Mouse (Mus musculus) lung, postnatal 0 days (tissue): ENCODE measurements around the gene Wnt10b. TPM values are rescaled to one million over a fixed set of nuclear protein-coding genes. Genes with fewer than 3 reads are reported as not detected.
A peak's percentile ranks its signal among the peaks of the same experiment; 100 is the strongest.

Source experiments
- ATAC-seq: fragments of 200-750 bp; cut with Nextera tagmentation; 2 replicates; pipeline ENCODE4 v1.8.0; 2017; ENCODE audit warnings: moderate library complexity
- DNase-seq: peaks from one replicate; pipeline ENCODE4 v3.0.0-alpha.2; 2016; ENCODE audit warnings: low spot score
- H3K27ac ChIP-seq: fragments of 300-500 bp; sonication (generic); 2 replicates; pipeline ENCODE4 v1.5.1; 2014; ENCODE audit warnings: antibody characterized with exemption, mild to moderate bottlenecking, low read length, mixed read lengths
- H3K27me3 ChIP-seq: fragments of 300-500 bp; sonication (generic); replicated peaks from 2 replicates; pipeline ENCODE4 v1.6.1; 2014; ENCODE audit warnings: low read length, mixed read lengths; ENCODE audit not compliant: insufficient read depth
- H3K36me3 ChIP-seq: fragments of 300-500 bp; sonication (generic); 2 replicates; pipeline ENCODE4 v1.6.1; 2014; ENCODE audit warnings: low read length, mixed read lengths; ENCODE audit not compliant: insufficient read depth
- H3K4me1 ChIP-seq: fragments of 300-500 bp; sonication (generic); 2 replicates; pipeline ENCODE4 v1.6.1; 2014; ENCODE audit warnings: antibody characterized with exemption, low read depth, low read length, mixed read lengths; ENCODE audit not compliant: insufficient read depth
- H3K4me2 ChIP-seq: fragments of 300-500 bp; sonication (generic); replicated peaks from 2 replicates; pipeline ENCODE4 v1.6.1; 2014; ENCODE audit warnings: low read depth, mild to moderate bottlenecking, low read length, moderate library complexity, mixed read lengths
- H3K4me3 ChIP-seq: fragments of 300-500 bp; sonication (generic); 2 replicates; pipeline ENCODE4 v1.5.1; 2014; ENCODE audit warnings: low read depth, low read length
- H3K9ac ChIP-seq: fragments of 300-500 bp; sonication (generic); replicated peaks from 2 replicates; pipeline ENCODE4 v1.6.1; 2014; ENCODE audit warnings: low read depth, mild to moderate bottlenecking
- H3K9me3 ChIP-seq: fragments of 300-500 bp; sonication (generic); 2 replicates; pipeline ENCODE4 v1.6.1; 2016; ENCODE audit warnings: low read length, mixed read lengths
- CTCF ChIP-seq: IDR thresholded peaks from 2 replicates; pipeline ENCODE4 v1.5.1; 2016; ENCODE audit warnings: antibody characterized with exemption, mild to moderate bottlenecking
- EP300 ChIP-seq: IDR thresholded peaks from 2 replicates; pipeline ENCODE4 v1.6.1; 2016; ENCODE audit warnings: antibody characterized with exemption, mild to moderate bottlenecking, control low read depth
- WGBS: fragments of 180-500 bp; shearing (Covaris S2); extraction: QIAGEN DNeasy Blood & Tissue Kit; methylation state at CpG from one replicate; pipeline ENCODE4 v1.1.7; 2014; 5-methylcytosine and 5-hydroxymethylcytosine counted together
- polyA plus RNA-seq: library from polyadenylated mRNA; unstranded; fragments of >200 nt; fragmentation: Nextera tagmentation; extraction: Ambion mirVana; gene quantifications from 2 replicates; pipeline ENCODE4 v1.2.1, GENCODE M21; 2015

Gene Wnt10b
- polyA plus RNA-seq, 1 experiment from 2014 or later = 0.13 TPM

DNA sequence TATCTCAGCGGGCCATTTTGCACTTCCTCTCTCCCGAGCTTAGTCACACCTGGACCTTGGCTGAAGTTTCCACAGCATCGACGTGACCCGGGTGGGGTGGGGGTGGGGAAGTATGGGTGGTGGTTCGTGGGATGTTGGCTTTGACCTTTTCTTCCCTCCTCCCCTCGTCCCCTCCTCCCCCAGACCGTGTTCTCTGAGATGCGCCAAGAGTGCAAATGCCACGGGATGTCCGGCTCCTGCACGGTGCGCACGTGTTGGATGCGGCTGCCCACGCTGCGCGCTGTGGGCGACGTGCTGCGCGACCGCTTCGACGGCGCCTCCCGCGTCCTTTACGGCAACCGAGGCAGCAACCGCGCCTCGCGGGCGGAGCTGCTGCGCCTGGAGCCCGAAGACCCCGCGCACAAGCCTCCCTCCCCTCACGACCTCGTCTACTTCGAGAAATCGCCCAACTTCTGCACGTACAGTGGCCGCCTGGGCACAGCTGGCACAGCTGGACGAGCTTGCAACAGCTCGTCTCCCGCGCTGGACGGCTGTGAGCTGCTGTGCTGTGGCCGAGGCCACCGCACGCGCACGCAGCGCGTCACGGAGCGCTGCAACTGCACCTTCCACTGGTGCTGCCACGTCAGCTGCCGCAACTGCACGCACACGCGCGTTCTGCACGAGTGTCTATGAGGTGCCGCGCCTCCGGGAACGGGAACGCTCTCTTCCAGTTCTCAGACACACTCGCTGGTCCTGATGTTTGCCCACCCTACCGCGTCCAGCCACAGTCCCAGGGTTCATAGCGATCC lies 14.5 kb upstream of the Wnt10b start:
- Histone ChIP-seq H3K4me1 (peaks cover 8% of the 10 kb centered on the region; the same call in 1 of the 2 replicates), H3K27me3 (peaks cover 81% of the 10 kb centered on the region), H3K4me3 (peak overlapping the region; percentile 15; the same call in 1 of the 2 replicates), H3K9me3 (no peaks in the 10 kb centered on the region), H3K4me2 (0 out of 2 replicates have a peak overlapping the region, but pooled peaks have one; percentile 11), H3K27ac (no peak overlapping the region), H3K9ac (no peak overlapping the region), H3K36me3 (no peaks in the 10 kb centered on the region)
- DNase-seq = no peak
- 3% methylated on average over 72 of the region's 75 CpGs for WGBS
- TF ChIP-seq EP300 (no peak), CTCF (no peak)
- no peak for ATAC-seq

DNA sequence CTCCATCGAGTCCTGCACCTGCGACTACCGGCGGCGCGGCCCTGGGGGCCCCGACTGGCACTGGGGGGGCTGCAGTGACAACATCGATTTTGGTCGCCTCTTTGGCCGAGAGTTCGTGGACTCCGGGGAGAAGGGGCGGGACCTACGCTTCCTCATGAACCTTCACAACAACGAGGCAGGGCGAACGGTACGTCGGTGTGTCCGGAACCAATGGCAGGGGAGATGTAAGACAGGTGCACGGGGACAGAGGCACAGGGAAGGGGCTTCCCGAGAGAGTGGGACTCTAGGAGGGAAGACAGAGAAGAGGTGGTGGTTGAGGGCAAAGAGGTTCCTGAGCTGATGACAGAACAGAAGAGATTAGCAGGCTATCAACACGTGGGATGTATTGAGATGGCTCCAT lies 13.8 kb upstream of the Wnt10b start:
- Histone ChIP-seq H3K9ac (no peak overlapping the region), H3K9me3 (no peaks in the 10 kb centered on the region), H3K4me1 (peaks cover 8% of the 10 kb centered on the region; the same call in 1 of the 2 replicates), H3K4me2 (no peak overlapping the region), H3K27ac (no peak overlapping the region), H3K27me3 (peaks cover 76% of the 10 kb centered on the region), H3K4me3 (no peak overlapping the region), H3K36me3 (no peaks in the 10 kb centered on the region)
- WGBS = 2% methylated on average over 23 of the region's 23 CpGs
- ATAC-seq = no peak
- no peak for TF ChIP-seq CTCF
- TF ChIP-seq EP300 = no peak
- no peak for DNase-seq

DNA sequence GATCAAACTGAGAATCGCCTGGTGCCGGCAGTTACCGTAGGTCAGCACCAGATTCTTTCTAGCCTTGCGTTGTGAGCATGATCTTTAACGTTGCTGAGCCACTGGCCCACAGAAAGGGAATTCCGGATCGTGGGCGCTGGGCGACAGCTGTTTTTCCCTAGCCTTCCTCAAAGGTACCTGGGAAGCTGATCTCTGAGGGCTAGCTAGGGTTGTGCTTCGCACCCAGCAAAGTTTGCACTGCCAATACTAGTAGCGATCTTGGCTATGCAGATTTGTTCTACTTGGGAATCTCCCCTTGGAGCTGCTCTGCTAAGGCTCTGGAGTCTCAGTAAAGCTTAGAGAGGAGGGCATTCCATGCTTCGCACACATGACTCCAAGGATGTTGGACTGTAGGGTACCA lies 13.3 kb upstream of the Wnt10b start:
- Histone ChIP-seq H3K36me3 (no peaks in the 10 kb centered on the region), H3K4me1 (peaks cover 8% of the 10 kb centered on the region; the same call in 1 of the 2 replicates), H3K9ac (no peak overlapping the region), H3K4me2 (peak overlapping the region; percentile 40), H3K9me3 (no peaks in the 10 kb centered on the region), H3K27ac (no peak overlapping the region), H3K4me3 (peak overlapping the region; percentile 26), H3K27me3 (peaks cover 70% of the 10 kb centered on the region)
- WGBS = 2% methylated on average over 12 of the region's 12 CpGs
- ATAC-seq = no peak
- TF ChIP-seq CTCF (no peak), EP300 (no peak)
- no peak for DNase-seq

DNA sequence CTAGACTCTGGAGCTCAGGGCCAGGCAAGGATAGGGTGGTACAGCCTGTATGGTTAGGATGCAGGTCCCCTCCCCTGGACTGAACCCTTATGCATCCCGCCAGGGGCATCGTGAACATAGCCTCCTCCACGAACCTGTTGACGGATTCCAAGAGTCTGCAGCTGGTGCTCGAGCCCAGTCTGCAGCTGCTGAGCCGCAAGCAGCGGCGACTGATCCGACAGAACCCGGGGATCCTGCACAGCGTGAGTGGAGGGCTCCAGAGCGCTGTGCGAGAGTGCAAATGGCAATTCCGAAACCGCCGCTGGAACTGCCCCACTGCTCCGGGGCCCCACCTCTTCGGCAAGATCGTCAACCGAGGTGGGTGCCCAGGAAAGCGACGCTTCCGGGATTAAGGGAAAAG lies 12.8 kb upstream of the Wnt10b start:
- under 1% methylated on average over 23 of the region's 23 CpGs for WGBS
- DNase-seq (no peak), ATAC-seq (no peak)
- peak overlapping the region; percentile 40 for H3K4me2 ChIP-seq
- H3K27ac ChIP-seq = no peak overlapping the region
- no peaks in the 10 kb centered on the region for H3K36me3 ChIP-seq
- peaks cover 8% of the 10 kb centered on the region; the same call in 1 of the 2 replicates for H3K4me1 ChIP-seq
- peak overlapping the region; percentile 26 for H3K4me3 ChIP-seq
- H3K27me3 ChIP-seq = peaks cover 69% of the 10 kb centered on the region
- TF ChIP-seq CTCF = no peak
- TF ChIP-seq EP300 = no peak
- H3K9me3 ChIP-seq = no peaks in the 10 kb centered on the region
- no peak overlapping the region for H3K9ac ChIP-seq

DNA sequence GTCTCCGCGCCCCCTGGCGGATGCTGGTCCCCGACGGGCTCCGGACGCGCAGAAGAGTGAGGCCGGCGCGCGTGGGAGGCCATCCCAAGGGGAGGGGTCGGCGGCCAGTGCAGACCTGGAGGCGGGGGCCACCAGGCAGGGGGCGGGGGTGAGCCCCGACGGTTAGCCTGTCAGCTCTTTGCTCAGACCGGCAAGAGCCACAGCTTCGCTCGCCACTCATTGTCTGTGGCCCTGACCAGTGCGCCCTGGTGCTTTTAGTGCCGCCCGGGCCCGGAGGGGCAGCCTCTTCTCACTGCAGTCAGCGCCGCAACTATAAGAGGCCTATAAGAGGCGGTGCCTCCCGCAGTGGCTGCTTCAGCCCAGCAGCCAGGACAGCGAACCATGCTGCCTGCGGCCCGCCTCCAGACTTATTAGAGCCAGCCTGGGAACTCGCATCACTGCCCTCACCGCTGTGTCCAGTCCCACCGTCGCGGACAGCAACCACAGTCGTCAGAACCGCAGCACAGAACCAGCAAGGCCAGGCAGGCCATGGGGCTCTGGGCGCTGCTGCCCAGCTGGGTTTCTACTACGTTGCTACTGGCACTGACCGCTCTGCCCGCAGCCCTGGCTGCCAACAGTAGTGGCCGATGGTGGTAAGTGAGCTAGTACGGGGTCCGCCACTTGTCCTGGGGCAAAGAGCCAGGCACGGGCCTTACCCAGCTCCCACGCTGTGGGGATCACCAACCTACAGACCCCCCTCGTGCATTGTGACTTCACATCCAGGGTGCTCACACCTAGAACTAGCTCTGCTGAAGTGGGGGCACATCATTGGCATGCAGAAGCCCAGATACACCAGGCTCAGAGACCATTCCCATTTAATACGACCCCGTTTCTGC lies 11.9 kb upstream of the Wnt10b start, which contains the start of gene Wnt1:
Wnt1 (plus strand) TSS at position 197 of the 875 bp plus-strand sequence.
- Histone ChIP-seq H3K36me3 (no peaks in the 10 kb centered on the region), H3K4me2 (peak within 1 kb of the TSS; percentile 40), H3K9me3 (no peaks in the 10 kb centered on the region), H3K27ac (no peak within 1 kb of the TSS), H3K4me1 (peaks cover 8% of the 10 kb centered on the region; the same call in 1 of the 2 replicates), H3K9ac (no peak within 1 kb of the TSS), H3K4me3 (peak within 1 kb of the TSS; percentile 26; the same call in 1 of the 2 replicates), H3K27me3 (peaks cover 62% of the 10 kb centered on the region)
- DNase-seq (no peak), ATAC-seq (peak; percentile 32)
- 8% methylated on average over 30 of the region's 51 CpGs for WGBS
- TF ChIP-seq EP300 (no peak), CTCF (peak; percentile 80)
